Mouse (Mus musculus): ENCODE data around the gene Gm11492.

GRCm38 (mm10) chr11:87542285-87542684 lies 24.2 kb upstream of the Gm11492 start:
- no peak for TF ChIP-seq POLR2A (IDR thresholded peaks at IDR 0.05; ENCODE audit: low read depth, low read length)
- no peak for TF ChIP-seq CTCF (IDR thresholded peaks at IDR 0.05; ENCODE audit: borderline replicate concordance, insufficient read depth, low read length)

Data from embryonic fibroblast, embryonic 13.5 days (primary cell).